Mouse (Mus musculus) MEL (cell line): ENCODE results near the gene Pik3cg. TPM values are rescaled to one million over a fixed set of nuclear protein-coding genes. Genes with fewer than 3 reads are reported as not detected.

ENCODE experiments used
- DNase-seq: peaks from one replicate; pipeline ENCODE4 v3.0.0; 2011; ENCODE audit warnings: low read depth, low spot score
- H3K27ac ChIP-seq: 2 replicates; pipeline ENCODE4 v1.5.1; 2012; ENCODE audit warnings: low read depth, mild to moderate bottlenecking, control low read depth, low read length, moderate library complexity; ENCODE audit not compliant: control insufficient read depth
- H3K27me3 ChIP-seq, 2 experiments: fragments of 150-350 bp in 1 of 2; sonication (generic) in 1 of 2; 2 replicates each; pipeline ENCODE4 v1.6.1; 2012; ENCODE audit warnings: low read length in 2 of 2, mild to moderate bottlenecking in 2 of 2, improper control_type of control experiment in 1 of 2, moderate library complexity in 1 of 2; ENCODE audit not compliant: insufficient read depth in 2 of 2, control insufficient read depth in 1 of 2
- H3K36me3 ChIP-seq, 2 experiments: 2 replicates each; pipeline ENCODE4 v1.6.1; 2012 to 2014; ENCODE audit warnings: low read length in 2 of 2, improper control_type of control experiment in 1 of 2, inconsistent platforms in 1 of 2, mild to moderate bottlenecking in 1 of 2; ENCODE audit not compliant: insufficient read depth in 2 of 2, control insufficient read depth in 1 of 2
- H3K4me1 ChIP-seq, 2 experiments: fragments of 150-350 bp in 1 of 2; sonication (generic) in 1 of 2; 2 replicates each; pipeline ENCODE4 v1.6.1; 2012; ENCODE audit warnings: low read length in 2 of 2, improper control_type of control experiment in 1 of 2, mild to moderate bottlenecking in 1 of 2; ENCODE audit not compliant: insufficient read depth in 2 of 2, control insufficient read depth in 1 of 2
- H3K4me3 ChIP-seq, 2 experiments: fragments of 150-350 bp in 1 of 2; sonication (generic) in 1 of 2; 2 replicates each; pipeline ENCODE4 v1.5.1; 2012; ENCODE audit warnings: low read depth in 2 of 2, low read length in 2 of 2, mild to moderate bottlenecking in 2 of 2, moderate library complexity in 2 of 2, control low read depth in 1 of 2, improper control_type of control experiment in 1 of 2; ENCODE audit not compliant: control insufficient read depth in 1 of 2, insufficient read depth in 1 of 2
- H3K79me2 ChIP-seq: 2 replicates; pipeline ENCODE4 v1.6.1; 2012; ENCODE audit warnings: mild to moderate bottlenecking, low read length, moderate library complexity; ENCODE audit not compliant: control insufficient read depth, poor library complexity, insufficient read depth
- H3K9ac ChIP-seq: 2 replicates; pipeline ENCODE4 v1.6.1; 2012; ENCODE audit warnings: low read depth, mild to moderate bottlenecking, control low read depth, low read length, moderate library complexity; ENCODE audit not compliant: control insufficient read depth, poor library complexity, severe bottlenecking
- H3K9me3 ChIP-seq: fragments of 150-350 bp; sonication (generic); replicated peaks from 2 replicates; pipeline ENCODE4 v1.6.1; 2012; ENCODE audit warnings: mild to moderate bottlenecking, low read length, improper control_type of control experiment, moderate library complexity; ENCODE audit not compliant: insufficient read depth
- EP300 ChIP-seq, 2 experiments: IDR thresholded peaks; 2 replicates each; pipeline ENCODE4 v1.6.1; 2011; ENCODE audit warnings: improper control_type of control experiment in 2 of 2, low read length in 2 of 2, low read depth in 1 of 2, mild to moderate bottlenecking in 1 of 2
- ETS1 ChIP-seq: IDR thresholded peaks from 2 replicates; pipeline ENCODE4 v1.6.1; 2012; ENCODE audit warnings: low read depth, mild to moderate bottlenecking, inconsistent platforms, low read length, improper control_type of control experiment, moderate library complexity
- GATA1 ChIP-seq: IDR thresholded peaks from 2 replicates; pipeline ENCODE4 v1.6.1; 2011; ENCODE audit warnings: low read depth, low read length, improper control_type of control experiment
- HCFC1 ChIP-seq: IDR thresholded peaks from 2 replicates; pipeline ENCODE4 v1.6.1; 2012; ENCODE audit warnings: low read depth, mild to moderate bottlenecking, inconsistent platforms, low read length, improper control_type of control experiment, moderate library complexity
- MEF2A ChIP-seq: IDR thresholded peaks from 2 replicates; pipeline ENCODE4 v1.6.1; 2014; ENCODE audit warnings: low read depth, mild to moderate bottlenecking, inconsistent platforms, low read length, improper control_type of control experiment; ENCODE audit not compliant: poor library complexity, insufficient replicate concordance, severe bottlenecking; ENCODE audit errors: extremely low read depth
- NELFE ChIP-seq: IDR thresholded peaks from 2 replicates; pipeline ENCODE4 v1.6.1; 2011; ENCODE audit warnings: low read depth, low read length, improper control_type of control experiment
- NRF1 ChIP-seq: IDR thresholded peaks from 2 replicates; pipeline ENCODE4 v1.6.1; 2014; ENCODE audit warnings: low read depth, mild to moderate bottlenecking, inconsistent platforms, low read length, improper control_type of control experiment, moderate library complexity; ENCODE audit not compliant: poor library complexity, insufficient read depth, severe bottlenecking
- POLR2A ChIP-seq, 2 experiments: IDR thresholded peaks; 2 replicates each; pipeline ENCODE4 v1.6.1; 2011 to 2012; ENCODE audit warnings: low read length in 2 of 2, mild to moderate bottlenecking in 2 of 2, control low read depth in 1 of 2, improper control_type of control experiment in 1 of 2, low read depth in 1 of 2, moderate library complexity in 1 of 2; ENCODE audit not compliant: control insufficient read depth in 1 of 2, insufficient read depth in 1 of 2, poor library complexity in 1 of 2
- POLR2AphosphoS2 ChIP-seq: IDR thresholded peaks from 2 replicates; pipeline ENCODE4 v1.6.1; 2011; ENCODE audit warnings: low read length, improper control_type of control experiment
- POLR2AphosphoS5 ChIP-seq: IDR thresholded peaks from 2 replicates; pipeline ENCODE4 v1.6.1; 2012; ENCODE audit warnings: low read depth, borderline replicate concordance, mild to moderate bottlenecking, inconsistent platforms, low read length, moderate library complexity, mixed read lengths
- TCF12 ChIP-seq: IDR thresholded peaks from 2 replicates; pipeline ENCODE4 v1.6.1; 2014; ENCODE audit warnings: low read depth, mild to moderate bottlenecking, inconsistent platforms, low read length, improper control_type of control experiment, moderate library complexity
- ZKSCAN1 ChIP-seq: IDR thresholded peaks from 2 replicates; pipeline ENCODE4 v1.6.1; 2012; ENCODE audit warnings: low read depth, mild to moderate bottlenecking, inconsistent platforms, low read length, improper control_type of control experiment, moderate library complexity
- ZNF384 ChIP-seq: IDR thresholded peaks from 2 replicates; pipeline ENCODE4 v1.6.1; 2012; ENCODE audit warnings: low read depth, mild to moderate bottlenecking, inconsistent platforms, low read length, improper control_type of control experiment
- polyA plus RNA-seq, 2 experiments: library from polyadenylated mRNA; stranded (reverse) in 1 of 2; unstranded in 1 of 2; fragments of >175 nt in 1 of 2; fragments of >200 nt in 1 of 2; gene quantifications; 2 replicates each; pipeline versions ENCODE4 v1.2.1 to v1.2.4; 2012; ENCODE audit warnings: low replicate concordance in 2 of 2, low read depth in 1 of 2; ENCODE audit not compliant: insufficient read length in 2 of 2, insufficient read depth in 1 of 2, missing spikeins in 1 of 2
- total RNA-seq: library from RNA; depleted of rRNA; stranded (reverse); fragments of 300-350 nt; gene quantifications from 2 replicates; pipeline ENCODE4 v1.2.3, GENCODE M21; 2012

The Pik3cg gene
- total and polyA plus RNA-seq, 3 experiments = 4.9 to 8.5 TPM; not detected in 1

- Histone ChIP-seq H3K79me2 (no peaks in the 10 kb centered on the region), H3K4me3 (no peak overlapping the region), H3K4me1 (peaks cover 2 to 5% of the 10 kb centered on the region in 2 experiments; a peak in 3 of 4 replicates), H3K9me3 (no peaks in the 10 kb centered on the region), H3K36me3 (peaks cover 0 to 3% of the 10 kb centered on the region in 2 experiments; a peak in 2 of 4 replicates), H3K27ac (no peak overlapping the region), H3K27me3 (no peaks in the 10 kb centered on the region), H3K9ac (no peak overlapping the region)
- DNase-seq = peak; percentile 42
- TF ChIP-seq NELFE (no peak), POLR2AphosphoS5 (no peak), EP300 (IDR thresholded peaks at IDR 0.05; ENCODE audit: low read depth in 1 of 2, low read length in 2 of 2) (peak in 1 of 2 experiments; percentile 50; a peak in 2 of 4 replicates)
These were observed 15.2 kb upstream of the Pik3cg start for GRCm38 (mm10) chr12:32223629-32224028.

- H3K4me1 ChIP-seq = peaks cover 2 to 5% of the 10 kb centered on the region in 2 experiments; a peak in 3 of 4 replicates
- H3K36me3 ChIP-seq = peaks cover 0 to 3% of the 10 kb centered on the region in 2 experiments; a peak in 2 of 4 replicates
- peak; percentile 61 for DNase-seq
- no peak overlapping the region for H3K9ac ChIP-seq
- no peak overlapping the region for H3K4me3 ChIP-seq
- H3K79me2 ChIP-seq = no peaks in the 10 kb centered on the region
- no peaks in the 10 kb centered on the region for H3K9me3 ChIP-seq
- no peaks in the 10 kb centered on the region for H3K27me3 ChIP-seq
- TF ChIP-seq POLR2AphosphoS2 (no peak), POLR2A (IDR thresholded peaks at IDR 0.05; ENCODE audit: control insufficient read depth in 1 of 2, insufficient read depth in 1 of 2, low read depth in 1 of 2, low read length in 2 of 2, poor library complexity in 1 of 2) (no peak), GATA1 (peak; percentile 12; the same call in 1 of the 2 replicates), ZNF384 (no peak), ETS1 (no peak), HCFC1 (no peak), ZKSCAN1 (no peak), EP300 (IDR thresholded peaks at IDR 0.05; ENCODE audit: low read depth in 1 of 2, low read length in 2 of 2) (peak in 1 of 2 experiments; percentile 27; a peak in 1 of 4 replicates)
- no peak overlapping the region for H3K27ac ChIP-seq
These were observed 14.4 kb upstream of the Pik3cg start for GRCm38 (mm10) chr12:32222758-32223385.

- Histone ChIP-seq H3K27ac (no peak overlapping the region), H3K79me2 (no peaks in the 10 kb centered on the region), H3K27me3 (0 out of 4 replicates have a peak, but pooled peaks cover 0 to 2% of the 10 kb centered on the region in 2 experiments), H3K4me3 (no peak overlapping the region), H3K36me3 (peaks cover 0 to 3% of the 10 kb centered on the region in 2 experiments; a peak in 2 of 4 replicates), H3K9me3 (no peaks in the 10 kb centered on the region), H3K9ac (no peak overlapping the region), H3K4me1 (peaks cover 2 to 5% of the 10 kb centered on the region in 2 experiments; a peak in 3 of 4 replicates)
- DNase-seq = no peak
- no peak for TF ChIP-seq TCF12
- no peak for TF ChIP-seq HCFC1
- no peak for TF ChIP-seq NELFE
- TF ChIP-seq NRF1 = no peak
- TF ChIP-seq ZKSCAN1 = no peak
- TF ChIP-seq POLR2A (IDR thresholded peaks at IDR 0.05; ENCODE audit: control insufficient read depth in 1 of 2, insufficient read depth in 1 of 2, low read depth in 1 of 2, low read length in 2 of 2, poor library complexity in 1 of 2) = no peak
- TF ChIP-seq MEF2A = no peak
These were observed 11.9 kb upstream of the Pik3cg start for GRCm38 (mm10) chr12:32220387-32220786.
